Mouse (Mus musculus) myocyte (in vitro differentiated cells): ENCODE measurements at regions not wholly inside any gene's neighbourhood (a gene's known extent, or its start where the extent isn't known, plus 50 kb on each side); places are given as distances from the start of the nearest gene placed in this dataset.

Source experiments
- H3K27me3 ChIP-seq: one replicate; pipeline ENCODE4 v1.6.1; 2011; ENCODE audit not compliant: control insufficient read depth, insufficient read depth, insufficient read length
- H3K36me3 ChIP-seq: one replicate; pipeline ENCODE4 v1.6.1; 2011; ENCODE audit not compliant: control insufficient read depth, insufficient read depth
- H3K4me2 ChIP-seq: one replicate; pipeline ENCODE4 v1.6.1; 2011; ENCODE audit warnings: low read depth, control low read depth
- H3K4me3 ChIP-seq: one replicate; pipeline ENCODE4 v1.5.1; 2011; ENCODE audit warnings: mild to moderate bottlenecking, control low read depth, moderate library complexity
- H3K79me2 ChIP-seq: one replicate; pipeline ENCODE4 v1.6.1; 2011; ENCODE audit not compliant: control insufficient read depth, insufficient read depth
- H3ac ChIP-seq: one replicate; pipeline ENCODE4 v1.6.1; 2011; ENCODE audit not compliant: control insufficient read depth, insufficient read length
- CEBPB ChIP-seq: IDR thresholded peaks from 2 replicates; pipeline ENCODE4 v1.6.1; 2011; ENCODE audit warnings: mild to moderate bottlenecking, moderate library complexity; ENCODE audit not compliant: poor library complexity, insufficient read depth, severe bottlenecking
- E2F4 ChIP-seq: IDR thresholded peaks from one replicate; pipeline ENCODE4 v1.6.1; 2011; ENCODE audit warnings: mild to moderate bottlenecking, control low read depth, moderate library complexity; ENCODE audit not compliant: insufficient read depth
- MAX ChIP-seq: IDR thresholded peaks from one replicate; pipeline ENCODE4 v1.6.1; 2011; ENCODE audit warnings: low read depth, mild to moderate bottlenecking, control low read depth
- MYOD1 ChIP-seq, 3 experiments: IDR thresholded peaks; one replicate each; pipeline ENCODE4 v1.6.1; 2011; ENCODE audit warnings: control low read depth in 2 of 3, low read depth in 2 of 3, mild to moderate bottlenecking in 2 of 3, moderate library complexity in 1 of 3; ENCODE audit not compliant: insufficient read length in 2 of 3, control insufficient read depth in 1 of 3
- MYOG ChIP-seq, 3 experiments: IDR thresholded peaks; one replicate each; pipeline ENCODE4 v1.6.1; 2011; ENCODE audit warnings: control low read depth in 2 of 3, low read depth in 2 of 3, mild to moderate bottlenecking in 2 of 3; ENCODE audit not compliant: insufficient read length in 2 of 3, control insufficient read depth in 1 of 3, insufficient read depth in 1 of 3
- POLR2A ChIP-seq: IDR thresholded peaks from one replicate; pipeline ENCODE4 v1.6.1; 2011; ENCODE audit warnings: low read depth, mild to moderate bottlenecking, control low read depth, moderate library complexity; ENCODE audit not compliant: insufficient read length
- POLR2AphosphoS2 ChIP-seq: IDR thresholded peaks from one replicate; pipeline ENCODE4 v1.6.1; 2011; ENCODE audit warnings: low read depth, control low read depth; ENCODE audit not compliant: insufficient read length
- REST ChIP-seq: IDR thresholded peaks from one replicate; pipeline ENCODE4 v1.6.1; 2011; ENCODE audit warnings: mild to moderate bottlenecking, control low read depth, moderate library complexity; ENCODE audit not compliant: insufficient read depth, insufficient read length
- SRF ChIP-seq: IDR thresholded peaks from one replicate; pipeline ENCODE4 v1.6.1; 2011; ENCODE audit warnings: low read depth; ENCODE audit not compliant: control insufficient read depth, insufficient read length
- TCF12 ChIP-seq: IDR thresholded peaks from one replicate; pipeline ENCODE4 v1.6.1; 2011; ENCODE audit warnings: mild to moderate bottlenecking, control low read depth; ENCODE audit not compliant: poor library complexity, insufficient read depth, severe bottlenecking
- TCF3 ChIP-seq: IDR thresholded peaks from one replicate; pipeline ENCODE4 v1.6.1; 2011; ENCODE audit warnings: low read depth, control low read depth; ENCODE audit not compliant: insufficient read length
- USF1 ChIP-seq: IDR thresholded peaks from one replicate; pipeline ENCODE4 v1.6.1; 2011; ENCODE audit warnings: low read depth, mild to moderate bottlenecking, control low read depth, moderate library complexity

DNA sequence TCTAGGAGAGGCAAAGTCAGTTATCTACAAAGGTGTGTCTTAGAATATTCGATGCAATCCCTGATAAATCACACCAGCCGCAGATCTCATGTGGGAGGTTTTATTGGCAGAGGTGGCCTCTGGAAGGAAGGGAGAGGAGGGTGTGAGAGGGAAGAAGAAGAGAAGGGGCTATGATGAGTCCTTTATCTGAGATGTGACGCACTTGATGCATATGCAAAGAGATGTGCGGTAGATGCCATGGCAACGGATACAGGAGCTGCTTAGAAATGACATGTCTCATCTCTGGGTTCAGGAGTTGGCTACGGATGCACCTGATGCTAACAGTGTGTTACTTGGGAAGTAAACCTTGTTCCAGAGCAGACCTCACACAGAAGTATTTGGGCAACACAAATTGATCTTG, 718.6 kb upstream of the Gm21961 start:
- no peak overlapping the region for H3K4me3 ChIP-seq
- H3ac ChIP-seq = no peak overlapping the region
- no peaks in the 10 kb centered on the region for H3K79me2 ChIP-seq
- no peak overlapping the region for H3K4me2 ChIP-seq
- no peaks in the 10 kb centered on the region for H3K27me3 ChIP-seq
- TF ChIP-seq TCF3 = no peak
- TF ChIP-seq POLR2AphosphoS2 = no peak
- TF ChIP-seq REST = no peak
- TF ChIP-seq CEBPB = no peak
- TF ChIP-seq SRF = no peak
- TF ChIP-seq MAX = no peak
- TF ChIP-seq E2F4 = no peak
- no peak for TF ChIP-seq POLR2A
- no peak for TF ChIP-seq MYOG (IDR thresholded peaks at IDR 0.05; ENCODE audit: control insufficient read depth in 1 of 3, insufficient read depth in 1 of 3, insufficient read length in 2 of 3, low read depth in 2 of 3)
- TF ChIP-seq TCF12 = no peak
- TF ChIP-seq MYOD1 (IDR thresholded peaks at IDR 0.05; ENCODE audit: control insufficient read depth in 1 of 3, insufficient read length in 2 of 3, low read depth in 2 of 3) = no peak
- no peak for TF ChIP-seq USF1
- no peaks in the 10 kb centered on the region for H3K36me3 ChIP-seq

DNA sequence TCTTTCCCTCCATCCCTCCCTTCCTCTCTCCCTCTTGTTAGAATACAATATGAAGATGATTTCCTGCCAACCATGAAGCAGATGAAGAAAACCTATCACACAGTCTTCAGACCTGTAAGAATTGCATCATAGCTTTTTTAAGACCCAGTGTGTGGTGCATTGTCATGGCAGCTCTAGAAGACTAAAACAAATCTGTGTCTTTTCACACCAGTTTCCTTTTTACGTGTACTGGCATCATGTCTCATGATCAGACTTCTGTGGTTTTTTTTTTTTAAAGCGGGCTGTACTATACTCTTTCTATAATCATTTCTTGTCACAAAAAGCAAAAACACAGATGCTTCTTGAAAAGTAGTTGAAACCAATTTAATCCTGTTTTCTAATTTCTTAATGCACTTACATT, 716.6 kb upstream of the Gm21961 start:
- Histone ChIP-seq H3K4me2 (no peak overlapping the region), H3K27me3 (no peaks in the 10 kb centered on the region), H3ac (no peak overlapping the region), H3K36me3 (no peaks in the 10 kb centered on the region), H3K79me2 (no peaks in the 10 kb centered on the region), H3K4me3 (no peak overlapping the region)
- TF ChIP-seq POLR2A (no peak), MYOG (IDR thresholded peaks at IDR 0.05; ENCODE audit: control insufficient read depth in 1 of 3, insufficient read depth in 1 of 3, insufficient read length in 2 of 3, low read depth in 2 of 3) (no peak), TCF3 (no peak), E2F4 (no peak), MYOD1 (IDR thresholded peaks at IDR 0.05; ENCODE audit: control insufficient read depth in 1 of 3, insufficient read length in 2 of 3, low read depth in 2 of 3) (no peak), MAX (no peak), POLR2AphosphoS2 (no peak), SRF (no peak), CEBPB (no peak), USF1 (no peak), TCF12 (no peak), REST (no peak)

DNA sequence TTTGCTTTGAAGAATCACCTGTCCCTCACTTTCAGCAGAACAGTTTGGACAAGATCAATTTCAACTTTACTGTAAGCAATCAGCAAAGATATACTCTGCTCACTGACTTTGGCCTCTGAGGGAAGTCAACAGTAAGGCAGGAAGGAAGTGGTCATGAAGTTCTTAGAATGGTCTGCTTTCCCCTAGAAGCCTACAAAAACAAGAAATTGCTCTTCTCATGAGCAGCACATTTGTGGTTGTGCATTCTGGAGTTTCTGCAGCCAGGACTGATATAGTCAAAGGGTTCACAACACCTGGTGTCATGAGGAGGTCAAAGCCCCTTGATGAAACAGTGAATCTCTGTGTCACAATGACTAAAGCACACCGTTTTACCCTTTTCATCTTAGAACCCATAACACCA, 712.4 kb upstream of the Gm21961 start:
- H3ac ChIP-seq = no peak overlapping the region
- no peaks in the 10 kb centered on the region for H3K27me3 ChIP-seq
- TF ChIP-seq USF1 = no peak
- TF ChIP-seq SRF = no peak
- no peak for TF ChIP-seq MYOD1 (IDR thresholded peaks at IDR 0.05; ENCODE audit: control insufficient read depth in 1 of 3, insufficient read length in 2 of 3, low read depth in 2 of 3)
- TF ChIP-seq TCF12 = no peak
- no peak for TF ChIP-seq MYOG (IDR thresholded peaks at IDR 0.05; ENCODE audit: control insufficient read depth in 1 of 3, insufficient read depth in 1 of 3, insufficient read length in 2 of 3, low read depth in 2 of 3)
- TF ChIP-seq REST = no peak
- TF ChIP-seq CEBPB = no peak
- no peaks in the 10 kb centered on the region for H3K36me3 ChIP-seq
- no peak overlapping the region for H3K4me2 ChIP-seq
- H3K4me3 ChIP-seq = no peak overlapping the region
- H3K79me2 ChIP-seq = no peaks in the 10 kb centered on the region

DNA sequence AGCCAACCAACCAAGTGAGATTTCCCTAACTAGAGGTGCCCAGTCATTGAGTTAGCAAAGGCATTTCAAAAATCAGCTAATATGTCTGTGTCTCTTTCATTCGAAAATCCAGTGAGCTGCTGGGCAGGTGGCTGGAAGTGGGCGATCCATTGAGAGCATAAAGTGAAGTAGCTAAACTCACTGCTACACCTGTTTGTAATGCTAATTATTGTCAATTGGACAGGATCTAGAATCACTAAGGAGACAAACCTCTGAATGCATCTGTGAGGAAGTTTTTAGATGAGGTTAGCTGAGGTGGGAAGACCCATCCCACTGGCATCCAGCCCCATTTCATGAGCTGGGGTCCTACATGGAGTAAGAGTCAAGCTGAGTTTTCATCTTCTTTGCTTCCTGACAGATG, 711.6 kb upstream of the Gm21961 start:
- H3K4me2 ChIP-seq = no peak overlapping the region
- no peak overlapping the region for H3K4me3 ChIP-seq
- H3ac ChIP-seq = no peak overlapping the region
- H3K27me3 ChIP-seq = no peaks in the 10 kb centered on the region
- no peaks in the 10 kb centered on the region for H3K79me2 ChIP-seq
- H3K36me3 ChIP-seq = no peaks in the 10 kb centered on the region
- TF ChIP-seq MYOD1 (IDR thresholded peaks at IDR 0.05; ENCODE audit: control insufficient read depth in 1 of 3, insufficient read length in 2 of 3, low read depth in 2 of 3) (no peak), TCF3 (no peak), MAX (no peak), E2F4 (no peak), POLR2AphosphoS2 (no peak), POLR2A (no peak), TCF12 (no peak), REST (no peak), MYOG (IDR thresholded peaks at IDR 0.05; ENCODE audit: control insufficient read depth in 1 of 3, insufficient read depth in 1 of 3, insufficient read length in 2 of 3, low read depth in 2 of 3) (no peak), SRF (no peak), CEBPB (no peak), USF1 (no peak)

DNA sequence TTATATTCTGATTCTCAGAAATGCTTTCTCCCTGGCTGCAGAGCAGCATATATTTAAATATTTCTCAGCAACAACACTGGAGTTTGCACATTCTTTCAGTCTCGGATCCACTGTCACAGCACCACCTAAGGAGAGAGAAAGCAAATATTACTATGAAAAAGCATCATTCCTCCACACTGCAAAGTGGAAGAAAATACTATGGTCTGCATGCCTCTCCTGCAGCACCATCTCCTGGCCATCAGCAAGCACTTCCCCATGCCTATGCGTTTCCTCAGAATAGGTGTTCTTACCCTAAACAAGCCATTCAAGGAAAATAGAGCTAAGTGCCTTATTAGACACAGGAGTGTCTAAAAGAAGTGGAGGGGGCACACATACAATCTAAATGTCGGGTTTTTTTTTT, 688.9 kb upstream of the Gm21961 start:
- TF ChIP-seq USF1 (no peak), POLR2AphosphoS2 (no peak), MYOD1 (IDR thresholded peaks at IDR 0.05; ENCODE audit: control insufficient read depth in 1 of 3, insufficient read length in 2 of 3, low read depth in 2 of 3) (no peak), MYOG (IDR thresholded peaks at IDR 0.05; ENCODE audit: control insufficient read depth in 1 of 3, insufficient read depth in 1 of 3, insufficient read length in 2 of 3, low read depth in 2 of 3) (no peak), SRF (no peak), TCF12 (no peak), REST (no peak), E2F4 (no peak), POLR2A (no peak), CEBPB (no peak)

More for the DNA sequence above, 688.9 kb upstream of the Gm21961 start:
- no peaks in the 10 kb centered on the region for H3K36me3 ChIP-seq
- H3K4me2 ChIP-seq = no peak overlapping the region
- H3K79me2 ChIP-seq = no peaks in the 10 kb centered on the region
- H3K27me3 ChIP-seq = no peaks in the 10 kb centered on the region
- H3K4me3 ChIP-seq = no peak overlapping the region
- H3ac ChIP-seq = no peak overlapping the region
